Mouse (Mus musculus): Measurements from ENCODE around the gene Fstl3.

Fstl3 gene

DNA sequence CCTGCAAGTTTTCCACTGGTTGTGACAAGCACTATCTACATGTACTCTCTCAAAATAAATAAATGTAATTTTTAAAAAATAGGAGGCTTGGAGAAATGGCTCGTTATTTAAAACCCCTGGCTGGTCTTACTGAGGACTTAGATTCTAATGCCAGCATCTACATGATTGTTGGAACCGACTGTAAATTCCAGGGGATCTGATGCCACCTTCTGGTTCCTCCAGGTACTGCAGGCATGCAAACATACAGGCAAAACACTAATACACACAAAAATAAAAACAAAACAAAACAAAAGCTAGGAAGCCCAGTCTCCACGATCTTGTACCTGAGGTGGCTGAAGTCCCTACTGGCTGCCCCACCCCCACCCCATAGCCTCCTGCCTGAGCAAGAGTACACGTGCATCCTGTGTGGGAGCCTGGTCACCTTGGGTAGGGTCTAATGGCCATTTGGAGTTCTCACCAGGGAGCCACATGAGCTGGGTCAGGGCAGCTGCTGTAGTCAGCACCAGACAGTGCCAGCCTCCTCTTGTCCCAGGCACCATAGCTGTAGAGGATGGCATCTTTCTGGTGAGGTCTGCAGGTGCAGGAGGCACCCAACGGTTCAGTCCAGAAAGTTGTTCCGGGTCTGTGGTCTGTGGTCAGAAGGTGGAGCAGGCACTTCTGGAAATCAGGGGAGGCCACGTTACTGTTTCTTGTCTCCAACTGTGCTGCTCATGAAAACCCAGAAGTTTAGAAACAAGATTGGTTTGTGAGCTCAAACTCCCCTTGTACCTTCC lies 11.5 kb downstream of the Fstl3 start:
- no peak for DNase-seq (ENCODE audit: low spot score)

DNA sequence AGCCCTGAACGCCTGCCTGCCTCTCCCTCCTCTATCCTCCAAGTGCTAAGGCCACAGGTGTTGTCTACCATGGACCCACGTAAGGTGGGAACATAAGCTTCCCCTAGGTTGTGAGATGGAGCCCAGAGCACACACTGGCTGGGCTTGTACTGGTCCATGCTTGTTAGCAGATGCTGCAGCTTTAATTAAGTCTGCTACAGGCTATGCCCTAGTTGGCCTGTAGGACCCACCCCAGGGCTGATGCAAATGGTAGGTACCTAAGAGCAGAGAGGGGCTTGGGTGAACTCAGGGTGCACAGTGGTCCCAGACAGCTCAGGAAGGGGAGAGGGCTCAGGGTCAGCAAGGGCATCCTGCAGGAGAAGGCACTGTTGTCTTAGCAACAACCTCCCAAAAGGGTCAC lies 12.5 kb downstream of the Fstl3 start:
- DNase-seq (ENCODE audit: low spot score): no peak

DNA sequence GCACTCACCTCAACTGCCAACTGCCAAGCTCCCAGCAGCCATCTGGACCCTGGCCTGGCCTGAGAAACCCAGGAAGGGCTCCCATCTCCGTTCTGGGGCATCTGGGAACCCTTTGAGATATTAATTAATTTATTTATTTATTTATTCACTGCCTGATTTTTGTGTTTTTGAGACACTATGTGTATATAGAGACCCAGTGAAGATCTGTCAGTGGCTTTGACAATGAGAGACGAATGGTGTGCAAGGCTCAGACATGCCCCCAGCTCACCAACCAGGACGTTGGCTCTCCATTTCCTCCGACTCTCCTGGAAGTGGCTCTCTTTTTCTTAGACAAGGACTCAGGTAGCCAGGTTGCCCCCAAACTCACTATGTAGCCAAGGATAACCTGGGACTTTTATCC lies 13.8 kb downstream of the Fstl3 start, which contains the start of gene Prss57:
Gene Prss57 (minus strand): TSS at position 101 of the 400 bp plus-strand sequence.
- no peak for DNase-seq (ENCODE audit: low spot score)

DNA sequence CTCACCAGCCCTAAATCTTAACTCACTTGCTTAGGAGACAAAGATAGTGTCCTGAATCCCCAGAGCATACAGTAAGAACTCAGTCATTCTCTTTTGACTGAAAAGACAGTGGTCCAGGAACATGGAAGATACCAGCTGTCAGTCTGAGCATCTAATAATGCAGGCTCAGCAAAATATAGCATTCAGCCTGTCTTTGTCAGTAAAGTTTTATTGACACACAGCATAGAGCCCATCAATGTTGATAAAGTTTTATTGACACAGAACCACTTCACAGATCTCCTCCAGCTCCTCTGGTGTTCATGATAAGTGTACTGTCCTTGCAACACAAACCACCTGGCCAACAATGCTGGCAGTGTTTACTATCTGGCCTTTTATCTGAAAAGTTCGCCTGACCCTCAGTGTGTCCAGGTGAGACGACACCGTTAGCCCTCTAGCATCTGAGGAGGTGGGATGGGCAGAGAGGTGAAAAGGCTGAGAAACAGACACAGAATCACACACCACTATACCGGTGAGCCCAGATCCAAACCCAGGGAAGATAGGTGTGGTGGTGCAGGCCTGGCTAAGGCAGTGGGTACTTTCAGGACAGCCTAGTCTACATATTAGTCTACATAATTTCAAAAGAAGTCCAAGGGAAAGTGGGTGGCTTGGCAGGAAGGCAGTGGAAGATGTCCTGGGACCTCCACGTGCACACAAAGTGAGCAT lies 15.4 kb downstream of the Fstl3 start:
- DNase-seq (ENCODE audit: low spot score): no peak

DNA sequence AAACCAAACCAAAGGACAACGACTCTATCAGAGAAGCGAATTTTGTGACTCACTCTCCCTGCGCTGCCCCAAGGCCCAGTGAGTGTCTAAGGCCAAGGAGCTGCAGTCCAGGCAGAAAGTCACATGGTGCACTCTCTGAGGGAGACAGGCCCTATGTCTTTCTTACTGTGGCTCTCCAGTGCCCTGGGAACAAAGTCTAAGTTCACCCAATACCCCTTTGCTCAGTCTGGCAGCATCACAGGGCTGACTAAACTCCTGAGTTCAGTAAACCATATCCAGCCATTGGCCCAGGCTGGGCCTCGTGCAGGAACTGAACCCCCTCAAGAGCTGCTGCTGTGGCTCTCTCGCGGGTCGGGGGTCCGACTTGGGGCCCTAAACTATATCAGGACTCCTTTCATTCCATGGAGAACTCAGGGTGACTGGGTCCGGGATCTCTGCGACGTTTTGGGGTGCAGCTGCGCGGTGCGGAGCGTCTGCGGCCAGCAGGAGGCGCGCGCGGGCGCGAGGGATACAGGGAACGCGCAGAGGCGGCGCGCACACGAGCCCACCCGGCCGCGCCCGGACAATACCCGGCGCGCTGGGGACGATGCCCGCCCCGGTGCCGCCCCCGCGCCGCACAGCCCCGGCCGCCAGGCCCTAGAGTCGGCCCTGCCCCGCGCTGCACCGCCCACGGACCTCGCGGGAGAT lies 16.1 kb downstream of the Fstl3 start, which contains the start of gene Palm:
Gene Palm (plus strand): TSS at position 522 of the 687 bp plus-strand sequence.
- DNase-seq (ENCODE audit: low spot score): peak; percentile 54

DNA sequence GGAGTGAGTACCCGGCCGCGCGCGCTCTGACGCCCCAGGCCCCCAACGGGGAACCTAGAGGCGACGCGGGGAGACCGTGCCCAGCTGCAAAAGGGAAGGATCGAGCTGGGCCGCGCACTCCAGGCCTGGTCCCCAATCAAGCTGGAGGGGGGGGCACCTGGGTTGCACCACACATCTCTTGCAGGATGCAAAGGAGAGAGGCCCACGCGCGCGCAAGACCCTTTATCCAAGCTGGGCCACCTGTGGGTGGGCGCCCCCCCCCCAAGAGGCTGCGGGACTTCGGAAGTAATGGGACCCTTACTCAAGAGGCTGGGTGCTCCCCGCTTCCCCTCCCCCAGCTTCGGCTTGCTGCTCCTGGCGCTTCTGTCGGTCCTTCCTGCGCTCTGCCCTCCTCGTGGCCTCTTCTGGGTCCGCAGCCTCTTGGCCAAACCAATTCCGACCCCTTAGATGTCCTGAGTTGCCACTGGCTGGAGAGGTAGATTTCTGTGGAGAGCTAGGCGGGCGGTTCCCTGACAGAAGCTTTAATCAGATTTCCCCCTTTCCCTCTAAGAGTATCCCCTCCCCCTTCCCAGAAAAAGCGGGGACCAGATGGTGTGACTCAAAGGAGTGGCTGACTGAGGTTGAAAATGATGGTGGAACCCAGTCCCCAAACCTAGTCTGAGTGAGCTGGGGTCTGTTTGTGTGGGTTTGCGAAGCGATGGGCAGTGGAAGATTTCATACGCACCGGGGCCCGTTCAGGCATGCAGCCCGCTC lies 16.8 kb downstream of the Fstl3 start:
- no peak for DNase-seq (ENCODE audit: low spot score)

DNA sequence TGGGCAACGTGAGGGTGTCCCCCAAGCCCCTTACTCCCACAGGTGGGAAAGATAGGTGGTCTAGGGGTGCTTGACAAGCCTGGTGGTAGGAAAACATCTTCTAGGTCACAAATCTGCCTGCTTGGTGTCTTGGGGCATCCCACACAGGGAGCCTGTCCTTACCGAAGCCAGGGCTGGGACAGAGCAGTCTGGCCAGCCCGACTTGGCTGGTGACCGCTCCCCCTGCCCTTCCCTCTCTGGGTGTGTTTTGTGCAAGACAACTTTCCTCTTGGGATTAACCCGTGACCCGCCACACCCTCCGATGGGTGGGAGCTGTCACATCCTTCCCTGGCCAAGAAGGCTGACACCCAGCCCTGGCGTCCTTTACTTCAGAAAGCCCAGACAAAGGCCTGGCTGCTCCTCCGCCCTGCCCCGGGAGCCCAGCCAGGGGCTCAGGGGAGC lies 17.4 kb downstream of the Fstl3 start:
- peak; percentile 80 for DNase-seq (ENCODE audit: low spot score)

DNA sequence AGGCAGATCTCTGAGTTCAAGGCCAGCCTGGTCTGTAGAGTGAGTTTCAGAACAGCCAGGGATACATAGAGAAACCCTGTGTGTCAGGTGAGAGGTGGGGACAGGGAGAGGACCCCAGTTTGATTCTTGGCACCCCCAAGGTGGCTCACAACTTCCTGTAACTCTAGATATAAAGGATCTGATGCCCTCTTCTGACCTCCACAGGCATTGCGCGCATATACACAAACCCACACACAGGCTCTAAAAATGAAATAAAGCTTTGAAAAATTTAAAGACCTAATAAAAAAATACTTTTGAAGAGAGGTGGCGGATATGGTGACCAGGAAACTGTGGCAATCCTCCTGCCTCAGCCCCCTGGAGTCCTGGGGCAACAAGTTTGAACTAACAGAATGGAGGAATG lies 18.8 kb downstream of the Fstl3 start:
- DNase-seq (ENCODE audit: low spot score): no peak

DNA sequence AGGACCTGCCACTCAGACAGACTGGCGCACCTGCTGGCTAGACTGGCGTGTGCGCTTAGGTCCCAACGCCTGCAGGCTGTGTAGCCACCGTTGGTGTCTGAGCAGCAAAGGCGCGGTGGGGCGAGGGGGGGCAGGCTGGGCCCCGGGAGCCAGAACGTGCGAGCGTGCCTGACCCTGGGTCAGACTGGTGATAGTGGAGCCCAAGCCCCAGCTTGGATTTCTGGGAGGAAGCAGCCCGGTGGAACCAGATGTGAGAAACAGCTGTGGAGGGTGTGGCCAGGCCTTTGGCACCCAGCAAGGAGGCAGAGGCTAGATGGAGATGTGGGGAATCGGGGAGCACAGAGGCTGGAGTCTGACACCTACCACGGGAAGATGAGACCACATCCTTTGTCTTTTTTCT lies 20.3 kb downstream of the Fstl3 start:
- no peak for DNase-seq (ENCODE audit: low spot score)

DNA sequence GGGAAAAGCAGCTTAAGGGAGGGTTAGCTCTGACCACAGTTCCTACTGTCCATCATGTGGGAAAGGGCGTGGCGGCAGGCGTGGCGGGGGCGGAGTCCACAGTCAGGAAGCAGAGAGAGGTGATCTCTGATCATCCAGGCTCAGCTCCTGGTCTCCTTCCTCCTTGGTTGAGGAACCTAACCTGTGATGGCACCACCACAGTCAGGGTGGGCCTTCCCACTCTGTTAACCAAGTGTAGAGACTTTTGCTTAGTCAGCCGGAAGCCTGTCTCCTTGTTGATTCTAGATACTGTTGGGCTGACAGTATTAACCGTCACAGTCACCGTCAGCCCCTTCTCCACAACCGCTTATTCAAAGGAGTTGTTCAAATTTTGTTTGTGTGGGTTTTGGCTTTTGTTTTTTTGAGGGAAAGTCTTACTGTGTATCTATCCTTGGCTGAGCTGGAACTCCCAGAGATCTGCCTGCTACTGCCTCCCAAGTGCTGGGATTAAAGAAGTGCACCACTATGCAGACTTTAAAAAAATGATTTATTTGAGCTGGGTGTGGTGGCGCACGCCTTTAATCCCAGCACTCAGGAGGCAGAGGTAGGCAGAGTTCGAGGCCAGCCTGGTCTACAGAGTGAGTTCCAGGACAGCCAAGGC lies 21.3 kb downstream of the Fstl3 start:
- no peak for DNase-seq (ENCODE audit: low spot score)

DNA sequence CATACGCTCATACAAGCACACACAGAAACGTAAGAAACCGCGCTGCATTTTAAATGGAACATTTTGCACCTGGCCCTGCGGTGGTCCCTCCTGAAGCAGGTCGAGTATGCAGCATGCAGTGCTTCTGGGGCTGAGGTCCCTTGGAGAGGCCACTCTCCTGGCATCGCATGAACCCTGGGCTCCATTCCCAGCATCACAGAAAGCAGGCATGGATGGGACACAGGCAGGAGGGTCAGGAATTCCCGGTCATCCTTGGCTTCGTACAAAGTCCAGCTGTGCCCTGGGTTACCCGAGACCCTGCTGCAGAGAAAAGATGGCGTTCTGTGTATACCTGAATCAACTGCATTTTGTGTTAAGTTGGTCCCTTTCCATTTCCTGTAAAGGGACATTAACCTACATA lies 23.4 kb downstream of the Fstl3 start:
- no peak for DNase-seq (ENCODE audit: low spot score)

DNA sequence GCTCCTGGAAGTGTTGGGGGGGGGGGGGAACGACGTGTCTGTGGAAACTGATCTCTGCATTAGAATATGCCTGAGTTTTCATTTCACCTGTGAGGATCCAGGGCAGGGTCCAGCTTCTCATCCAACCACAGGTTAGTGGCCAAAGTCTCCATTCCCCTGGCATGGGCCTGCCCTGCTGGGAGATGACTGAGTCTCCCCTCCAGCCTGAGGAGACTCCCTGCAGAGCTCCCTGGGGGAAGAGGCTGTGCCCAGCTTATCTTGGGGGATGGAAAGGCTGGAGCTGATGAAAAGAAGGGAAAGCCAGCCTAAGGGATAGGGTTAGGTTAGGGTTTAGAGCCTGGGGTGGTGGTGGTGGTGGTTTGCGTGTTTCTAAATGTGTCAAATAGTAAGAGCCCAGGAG lies 24.8 kb downstream of the Fstl3 start:
- no peak for DNase-seq (ENCODE audit: low spot score)

DNA sequence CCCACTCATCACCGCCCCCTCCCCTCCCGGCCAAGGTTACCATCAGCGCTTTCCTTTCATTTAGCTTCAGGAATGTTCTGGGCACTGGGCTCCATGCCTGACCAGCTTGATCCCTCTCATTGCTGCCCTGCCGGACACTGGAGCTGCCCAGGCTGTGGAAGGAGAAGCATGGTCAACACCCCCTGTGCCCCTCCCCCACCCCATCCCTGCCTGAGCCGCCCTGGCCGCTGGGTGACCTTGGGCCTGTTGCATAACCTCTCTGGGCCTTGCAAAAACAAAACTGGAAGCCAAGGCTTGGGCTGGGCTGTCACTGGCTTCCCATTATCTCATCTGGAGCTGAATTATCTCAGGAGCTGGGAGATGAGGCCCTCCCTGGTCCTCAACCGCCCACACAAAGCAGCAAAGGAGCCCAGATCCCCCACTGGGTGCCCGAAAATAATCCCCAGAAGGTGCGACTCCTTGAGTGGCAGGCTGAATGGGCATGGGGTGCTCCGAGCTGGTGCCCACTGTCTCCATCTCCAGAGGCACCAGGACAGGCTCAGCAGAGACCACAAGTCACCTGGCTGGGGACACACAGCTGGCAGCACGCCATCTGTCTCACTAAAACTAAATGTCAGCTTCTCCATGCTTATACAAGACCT lies 25.4 kb downstream of the Fstl3 start:
- peak; percentile 80 for DNase-seq (ENCODE audit: low spot score)

DNA sequence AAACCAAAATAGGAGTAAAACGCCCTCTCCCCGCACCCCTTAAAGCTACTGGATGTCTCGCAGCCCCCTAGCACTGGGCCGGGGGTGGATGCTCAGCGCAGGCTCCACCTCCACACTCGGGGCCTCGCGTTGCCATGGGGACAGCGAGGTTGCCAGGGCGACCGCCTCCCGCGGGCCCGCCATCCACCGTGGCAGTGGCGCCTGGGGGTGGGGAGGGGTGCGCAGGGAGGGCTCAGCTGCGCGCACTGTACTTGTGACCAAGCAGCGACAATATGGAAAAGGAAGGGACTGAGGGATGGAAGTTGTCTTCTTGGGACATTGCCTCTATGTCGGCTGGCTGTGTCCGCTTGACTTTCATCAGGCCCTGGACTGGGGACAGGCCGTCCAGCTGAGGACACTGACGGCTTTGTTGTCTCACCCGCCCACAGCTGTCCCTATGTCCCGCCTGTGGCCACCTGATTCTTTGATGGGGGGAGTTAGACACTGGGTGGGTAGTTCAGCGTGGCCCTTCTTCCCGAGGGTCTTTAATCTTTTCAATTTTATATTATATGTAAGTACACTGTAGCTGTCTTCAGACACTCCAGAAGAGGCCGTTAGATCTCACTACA lies 26.7 kb downstream of the Fstl3 start:
- peak; percentile 79 for DNase-seq (ENCODE audit: low spot score)

DNA sequence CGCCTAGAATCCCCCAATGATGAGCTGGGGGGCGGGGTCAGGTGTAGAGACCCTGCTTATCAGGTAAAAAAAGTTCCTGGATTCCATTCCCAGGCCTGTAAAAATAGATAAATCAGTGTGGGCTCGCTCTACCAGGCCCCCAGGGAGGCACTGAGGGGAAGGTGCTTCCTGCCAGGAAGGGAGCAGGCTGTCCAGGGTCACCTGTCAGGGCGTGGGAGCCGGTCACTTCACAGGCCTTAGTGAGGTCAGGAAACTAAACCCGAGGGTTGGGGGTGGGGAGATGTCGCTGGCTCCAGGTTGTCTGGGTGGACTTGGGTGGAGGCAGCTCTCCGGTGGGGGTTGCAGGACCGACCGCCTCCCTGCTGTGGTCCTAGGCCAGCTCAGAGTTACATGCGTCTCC lies 28.6 kb downstream of the Fstl3 start:
- no peak for DNase-seq (ENCODE audit: low spot score)

DNA sequence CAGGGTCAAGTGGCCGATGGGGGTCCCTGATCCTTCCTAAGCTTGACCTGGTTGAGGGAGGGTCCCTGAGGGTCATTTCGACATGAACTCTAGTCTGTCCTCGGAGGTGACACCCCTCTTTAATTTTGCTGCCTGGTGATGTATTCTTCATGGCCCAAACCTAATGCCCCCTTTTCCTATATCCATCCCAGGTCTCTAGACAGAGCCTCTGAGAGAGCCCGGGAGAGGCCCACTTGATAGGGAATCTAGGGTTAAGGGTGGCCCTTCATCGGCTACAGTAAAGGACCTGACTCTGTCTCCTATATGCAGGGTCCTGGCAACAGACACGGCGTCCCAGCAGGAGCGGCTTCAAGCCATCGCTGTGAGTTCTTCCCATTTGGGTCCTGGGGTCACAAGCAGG lies 29.3 kb downstream of the Fstl3 start:
- no peak for DNase-seq (ENCODE audit: low spot score)

DNA sequence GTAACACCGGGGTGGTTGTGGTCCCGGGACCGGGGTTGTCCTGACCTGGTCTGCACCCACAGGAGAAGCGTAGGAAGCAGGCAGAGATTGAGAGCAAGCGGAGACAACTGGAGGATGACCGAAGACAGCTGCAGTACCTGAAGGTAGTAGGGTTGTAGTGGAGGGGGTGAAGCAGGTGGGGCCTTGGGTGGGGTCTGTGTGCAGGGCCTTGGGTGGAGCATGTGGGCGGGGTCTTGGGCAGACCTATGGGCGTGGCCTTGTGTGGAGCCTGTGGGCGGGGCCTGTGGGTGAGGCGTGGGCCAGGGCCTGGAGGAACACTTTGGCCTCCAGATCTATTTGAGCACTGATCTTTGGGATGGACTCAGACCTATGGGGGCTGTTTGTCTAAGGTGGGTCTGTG lies 29.9 kb downstream of the Fstl3 start:
- no peak for DNase-seq (ENCODE audit: low spot score)

DNA sequence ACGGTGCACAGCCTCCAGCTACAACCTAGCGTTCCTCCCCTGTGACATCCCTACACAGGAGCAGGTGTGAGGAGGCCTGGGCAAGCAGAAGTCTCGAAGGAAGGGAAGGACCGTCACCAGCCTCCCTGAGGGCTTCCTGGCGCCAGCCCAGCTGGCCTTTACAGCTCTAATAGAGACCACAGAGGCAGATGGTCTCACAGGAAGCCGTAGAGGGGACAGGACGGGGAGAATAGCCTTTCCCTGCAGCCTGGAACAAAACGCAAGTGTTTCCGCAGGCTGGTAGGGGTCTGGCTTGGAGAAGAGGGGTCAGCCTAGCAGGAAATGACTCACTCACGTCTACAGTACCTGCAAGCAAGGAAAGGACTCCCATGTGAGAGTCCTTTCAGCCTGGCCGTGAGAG lies 30.8 kb downstream of the Fstl3 start:
- DNase-seq (ENCODE audit: low spot score): no peak

DNA sequence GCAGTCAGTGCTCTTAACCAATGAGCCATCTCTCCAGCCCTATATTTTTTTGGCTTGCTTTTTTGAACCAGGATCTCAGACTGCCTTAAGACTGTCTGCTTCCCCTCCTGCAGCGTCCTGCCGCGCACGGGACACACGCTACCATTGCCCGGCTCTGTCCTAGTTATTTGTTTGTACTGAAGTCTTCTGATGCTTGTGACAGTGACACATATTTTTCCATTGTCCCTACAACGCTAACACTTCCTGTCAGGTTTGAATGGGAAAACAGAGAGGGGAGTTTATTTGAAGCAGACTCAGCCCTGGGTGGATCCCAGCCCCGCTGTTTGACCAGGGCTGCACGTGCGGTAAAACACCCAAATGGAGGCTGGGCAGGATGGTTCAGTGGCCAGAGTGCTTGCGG lies 31.7 kb downstream of the Fstl3 start:
- no peak for DNase-seq (ENCODE audit: low spot score)

DNA sequence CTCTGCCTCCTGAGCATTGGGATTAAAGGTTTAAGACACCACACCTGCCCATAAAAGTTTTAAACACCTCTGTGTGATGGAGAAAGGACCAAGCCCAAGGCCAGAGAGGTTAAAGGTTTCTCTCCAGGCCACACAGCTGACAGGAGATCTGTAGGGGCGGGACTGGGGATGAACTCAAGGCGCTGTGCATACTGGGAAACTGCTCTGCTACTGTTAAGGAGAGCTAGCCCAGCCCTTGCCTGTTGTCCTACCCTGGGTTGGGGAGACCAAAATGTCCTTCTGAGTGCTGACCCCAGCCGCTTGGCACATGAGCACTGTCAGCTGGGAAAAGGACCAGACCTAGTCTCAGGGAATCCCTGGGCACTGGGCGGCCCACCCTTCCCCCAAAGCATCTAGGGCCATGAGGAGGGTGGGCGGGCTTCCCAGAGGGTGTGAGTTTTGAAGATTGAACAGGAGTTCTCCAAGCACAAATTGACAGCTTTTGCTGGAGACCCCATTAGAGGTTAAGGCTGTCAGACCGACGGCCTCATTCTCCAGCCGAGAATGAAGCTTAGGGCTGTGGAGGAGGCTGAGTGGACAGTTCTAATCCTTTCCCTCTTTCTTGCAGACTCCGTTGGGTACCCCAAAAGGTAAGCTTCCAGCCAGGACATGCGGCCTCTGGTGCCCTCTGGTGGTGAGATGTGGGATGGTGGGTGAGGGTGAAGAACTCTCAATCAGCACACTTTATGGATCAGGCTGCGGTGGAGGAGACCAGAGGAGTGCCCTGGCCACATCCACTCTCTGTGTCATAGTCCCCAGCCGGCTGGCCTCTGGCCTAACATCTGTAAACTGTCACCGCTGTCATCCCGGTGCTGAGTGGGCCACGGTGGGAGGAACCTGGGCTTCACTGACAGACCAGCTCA lies 34.9 kb downstream of the Fstl3 start:
- peak; percentile 57 for DNase-seq (ENCODE audit: low spot score)

Data from testis, postnatal 14 days (tissue).